Mouse (Mus musculus): ENCODE measurements around the gene Aif1. TPM values are rescaled to one million over a fixed set of nuclear protein-coding genes. Genes with fewer than 3 reads are reported as not detected.
A peak's percentile ranks its signal among the peaks of the same experiment; 100 is the strongest.

Aif1 gene
- polyA plus RNA-seq, 1 experiment from 2014 or later: 25.4 TPM

GRCm38 (mm10) chr17:35180093-35180492 is 4.2 kb upstream of the Aif1 start:
- H3K27ac ChIP-seq (ENCODE audit: low read depth, low read length): no peak overlapping the region
- WGBS: 86% methylated on average over 5 of the region's 5 CpGs
- no peaks in the 10 kb centered on the region for H3K9me3 ChIP-seq (ENCODE audit: control insufficient read depth)
- no peak overlapping the region for H3K4me3 ChIP-seq (ENCODE audit: low read depth, low read length)
- H3K4me1 ChIP-seq (replicated peaks; ENCODE audit: control insufficient read depth, insufficient read depth, low read length): no peaks in the 10 kb centered on the region
- no peak for TF ChIP-seq CTCF (IDR thresholded peaks at IDR 0.05; ENCODE audit: low read depth)
- no peak for ATAC-seq
- H3K27me3 ChIP-seq (replicated peaks; ENCODE audit: control insufficient read depth, insufficient read depth, low read length): no peaks in the 10 kb centered on the region
- no peak overlapping the region for H3K4me2 ChIP-seq (replicated peaks; ENCODE audit: low read depth)
- H3K9ac ChIP-seq (ENCODE audit: low read depth, low read length): no peak overlapping the region
- H3K36me3 ChIP-seq (ENCODE audit: control insufficient read depth, insufficient read depth): no peaks in the 10 kb centered on the region

- peak; percentile 48; the same call in 1 of the 2 replicates for ATAC-seq
- H3K9ac ChIP-seq (ENCODE audit: low read depth, low read length): no peak overlapping the region
- no peaks in the 10 kb centered on the region for H3K36me3 ChIP-seq (ENCODE audit: control insufficient read depth, insufficient read depth)
- no peaks in the 10 kb centered on the region for H3K9me3 ChIP-seq (ENCODE audit: control insufficient read depth)
- H3K27ac ChIP-seq (ENCODE audit: low read depth, low read length): no peak overlapping the region
- H3K4me2 ChIP-seq (replicated peaks; ENCODE audit: low read depth): no peak overlapping the region
- WGBS: 12% methylated on average over 5 of the region's 5 CpGs
- no peak overlapping the region for H3K4me3 ChIP-seq (ENCODE audit: low read depth, low read length)
- H3K4me1 ChIP-seq (replicated peaks; ENCODE audit: control insufficient read depth, insufficient read depth, low read length): no peaks in the 10 kb centered on the region
- TF ChIP-seq CTCF (IDR thresholded peaks at IDR 0.05; ENCODE audit: low read depth): peak; percentile 96
- no peaks in the 10 kb centered on the region for H3K27me3 ChIP-seq (replicated peaks; ENCODE audit: control insufficient read depth, insufficient read depth, low read length)
Observed at GRCm38 (mm10) chr17:35178528-35178927, 2.7 kb upstream of the Aif1 start.

GRCm38 (mm10) chr17:35175382-35175781 is 486 bp downstream of the Aif1 start:
- no peak for TF ChIP-seq CTCF (IDR thresholded peaks at IDR 0.05; ENCODE audit: low read depth)
- Histone ChIP-seq H3K36me3 (ENCODE audit: control insufficient read depth, insufficient read depth) (no peaks in the 10 kb centered on the region), H3K9me3 (ENCODE audit: control insufficient read depth) (no peaks in the 10 kb centered on the region), H3K4me3 (ENCODE audit: low read depth, low read length) (no peak overlapping the region), H3K9ac (ENCODE audit: low read depth, low read length) (no peak overlapping the region), H3K4me2 (replicated peaks; ENCODE audit: low read depth) (no peak overlapping the region), H3K27ac (ENCODE audit: low read depth, low read length) (no peak overlapping the region), H3K4me1 (replicated peaks; ENCODE audit: control insufficient read depth, insufficient read depth, low read length) (no peaks in the 10 kb centered on the region), H3K27me3 (replicated peaks; ENCODE audit: control insufficient read depth, insufficient read depth, low read length) (no peaks in the 10 kb centered on the region)
- no peak for ATAC-seq
- 77% methylated on average over 6 of the region's 6 CpGs for WGBS

GRCm38 (mm10) chr17:35174201-35174977 is 1.5 kb downstream of the Aif1 start:
- WGBS: 43% methylated on average over 8 of the region's 8 CpGs
- H3K4me1 ChIP-seq (replicated peaks; ENCODE audit: control insufficient read depth, insufficient read depth, low read length): no peaks in the 10 kb centered on the region
- ATAC-seq: no peak
- H3K27ac ChIP-seq (ENCODE audit: low read depth, low read length): no peak overlapping the region
- H3K9me3 ChIP-seq (ENCODE audit: control insufficient read depth): no peaks in the 10 kb centered on the region
- H3K4me2 ChIP-seq (replicated peaks; ENCODE audit: low read depth): no peak overlapping the region
- H3K4me3 ChIP-seq (ENCODE audit: low read depth, low read length): no peak overlapping the region
- no peaks in the 10 kb centered on the region for H3K27me3 ChIP-seq (replicated peaks; ENCODE audit: control insufficient read depth, insufficient read depth, low read length)
- H3K9ac ChIP-seq (ENCODE audit: low read depth, low read length): no peak overlapping the region
- H3K36me3 ChIP-seq (ENCODE audit: control insufficient read depth, insufficient read depth): no peaks in the 10 kb centered on the region
- no peak for TF ChIP-seq CTCF (IDR thresholded peaks at IDR 0.05; ENCODE audit: low read depth)

- Histone ChIP-seq H3K9ac (ENCODE audit: low read depth, low read length) (no peak overlapping the region), H3K4me1 (replicated peaks; ENCODE audit: control insufficient read depth, insufficient read depth, low read length) (no peaks in the 10 kb centered on the region), H3K4me3 (ENCODE audit: low read depth, low read length) (no peak overlapping the region), H3K27ac (ENCODE audit: low read depth, low read length) (peak overlapping the region; percentile 50), H3K27me3 (replicated peaks; ENCODE audit: control insufficient read depth, insufficient read depth, low read length) (no peaks in the 10 kb centered on the region), H3K36me3 (ENCODE audit: control insufficient read depth, insufficient read depth) (no peaks in the 10 kb centered on the region), H3K4me2 (replicated peaks; ENCODE audit: low read depth) (no peak overlapping the region), H3K9me3 (ENCODE audit: control insufficient read depth) (no peaks in the 10 kb centered on the region)
- 76% methylated on average over 3 of the region's 3 CpGs for WGBS
- TF ChIP-seq CTCF (IDR thresholded peaks at IDR 0.05; ENCODE audit: low read depth): no peak
- ATAC-seq: no peak
Observed at GRCm38 (mm10) chr17:35173329-35173728, 2.5 kb downstream of the Aif1 start.

DNA sequence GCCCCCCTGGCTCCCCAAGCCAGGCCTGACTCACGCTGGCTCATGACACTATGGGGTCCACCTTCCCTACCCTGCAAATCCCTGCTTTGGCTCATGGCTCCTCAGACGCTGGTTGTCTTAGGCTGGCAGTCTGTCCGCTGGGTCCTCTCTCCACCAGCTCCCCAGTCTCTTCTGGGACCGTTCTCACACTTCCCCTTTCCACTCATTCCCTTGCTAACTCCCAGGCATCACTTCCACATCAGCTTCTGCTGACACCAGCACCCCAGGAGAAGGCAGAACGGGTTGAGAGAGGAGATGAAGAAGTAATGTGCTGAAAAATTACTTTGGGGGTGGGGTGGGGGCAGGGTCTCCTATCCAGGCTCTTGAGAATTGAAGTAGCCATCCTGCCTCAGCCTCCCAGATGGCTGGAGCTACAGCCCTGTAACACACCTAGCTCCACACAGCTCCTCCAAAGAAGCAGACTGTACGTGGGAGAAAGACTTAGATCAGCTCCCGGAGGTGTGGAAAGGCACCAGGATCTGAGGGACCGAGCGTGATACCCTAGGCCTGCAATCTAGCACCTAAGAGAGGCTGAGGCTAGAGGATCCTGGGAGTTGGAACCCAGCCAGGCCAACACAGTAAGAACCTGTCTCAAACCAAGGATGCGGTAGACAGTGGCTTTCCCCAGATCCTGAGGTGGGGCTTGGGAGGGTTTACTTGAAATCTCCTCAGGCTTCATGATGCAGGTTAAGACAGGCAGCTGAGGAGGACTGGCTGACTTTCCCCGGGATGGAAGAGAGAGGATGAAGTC is 3.2 kb downstream of the Aif1 start:
- Histone ChIP-seq H3K4me3 (ENCODE audit: low read depth, low read length) (no peak overlapping the region), H3K27ac (ENCODE audit: low read depth, low read length) (peak overlapping the region; percentile 50; the same call in 1 of the 2 replicates), H3K4me1 (replicated peaks; ENCODE audit: control insufficient read depth, insufficient read depth, low read length) (no peaks in the 10 kb centered on the region), H3K4me2 (replicated peaks; ENCODE audit: low read depth) (no peak overlapping the region), H3K36me3 (ENCODE audit: control insufficient read depth, insufficient read depth) (no peaks in the 10 kb centered on the region), H3K9ac (ENCODE audit: low read depth, low read length) (no peak overlapping the region), H3K27me3 (replicated peaks; ENCODE audit: control insufficient read depth, insufficient read depth, low read length) (no peaks in the 10 kb centered on the region), H3K9me3 (ENCODE audit: control insufficient read depth) (no peaks in the 10 kb centered on the region)
- TF ChIP-seq CTCF (IDR thresholded peaks at IDR 0.05; ENCODE audit: low read depth): no peak
- ATAC-seq: no peak
- 68% methylated on average over 11 of the region's 11 CpGs for WGBS

All from intestine, postnatal 0 days (tissue).